Mouse (Mus musculus) c-Kit-positive CD71-positive TER-119-positive erythroid progenitor cells, embryonic 14.5 days (primary cell): Measurements from ENCODE around the gene Hivep2.

Source experiments
- DNase-seq: peaks from one replicate; pipeline ENCODE4 v3.0.0-alpha.2; 2013; ENCODE audit warnings: low spot score

Gene Hivep2

DNA sequence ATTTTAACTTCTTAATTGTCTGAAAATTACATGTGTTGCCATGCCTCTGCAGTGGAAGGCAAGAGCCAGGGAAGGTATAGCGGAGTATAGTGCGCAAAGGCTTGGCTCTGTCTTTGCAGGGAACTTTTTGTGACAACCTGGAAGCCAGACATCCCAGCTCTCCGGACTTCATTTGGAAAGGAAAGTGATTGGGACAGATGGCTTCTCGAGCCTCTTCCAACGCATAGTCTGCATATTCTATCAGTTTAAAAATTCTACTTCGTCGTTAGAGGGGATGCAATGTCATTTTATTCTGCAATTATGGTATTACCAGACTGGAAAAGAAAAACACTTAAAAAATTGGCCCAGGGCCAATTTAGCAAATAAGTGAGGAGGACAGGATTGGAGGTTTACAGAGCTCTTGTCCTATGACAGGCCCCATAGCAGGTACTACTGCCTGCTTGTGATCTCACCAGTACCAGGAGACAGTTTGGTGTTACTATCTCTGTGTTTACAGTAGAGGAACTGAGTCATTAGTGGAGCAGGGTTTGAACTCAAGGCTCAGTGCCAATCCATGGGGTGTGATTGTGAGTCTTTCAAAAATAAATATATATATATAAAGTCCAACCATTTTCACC is 7.8 kb downstream of the Hivep2 start:
- DNase-seq: no peak

DNA sequence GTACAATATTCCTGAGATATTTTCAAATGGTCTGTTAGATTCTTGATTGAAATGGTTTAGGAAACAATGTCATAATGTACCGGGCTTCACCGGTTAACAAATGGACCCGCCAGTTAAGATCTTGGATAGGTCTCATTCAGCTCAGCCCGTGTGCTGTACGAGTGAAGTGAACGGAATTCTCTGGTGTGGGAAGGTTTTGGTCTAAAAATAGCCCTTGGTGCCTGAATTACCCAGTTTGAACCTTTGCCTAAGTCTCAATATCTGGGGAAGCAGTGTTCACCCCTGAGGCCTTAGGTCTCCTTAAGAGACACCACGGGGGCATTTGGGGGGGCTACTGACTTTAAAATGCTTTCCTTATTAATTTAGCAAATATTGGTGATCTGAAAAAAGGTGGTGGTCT is 8.6 kb downstream of the Hivep2 start:
- DNase-seq: no peak

DNA sequence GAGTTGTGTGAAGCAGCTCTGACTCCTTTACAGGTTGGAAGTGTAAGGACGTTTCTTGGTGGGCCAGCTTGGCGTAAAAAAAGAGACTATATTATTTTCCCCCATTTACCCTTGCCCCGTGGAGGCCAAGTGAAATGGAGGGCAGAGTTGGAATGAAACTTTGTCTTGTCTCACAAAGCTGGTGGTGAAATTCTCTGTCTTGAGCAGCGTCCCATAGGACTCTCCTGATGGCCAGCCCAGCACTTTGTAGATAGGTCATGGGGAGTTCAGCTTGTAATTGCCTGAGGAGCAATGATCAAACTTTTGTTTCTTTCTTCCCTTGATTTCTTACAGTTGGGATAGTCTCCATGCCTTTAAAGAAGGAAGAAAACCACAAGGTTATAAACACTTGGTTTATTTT is 10.0 kb downstream of the Hivep2 start:
- no peak for DNase-seq

DNA sequence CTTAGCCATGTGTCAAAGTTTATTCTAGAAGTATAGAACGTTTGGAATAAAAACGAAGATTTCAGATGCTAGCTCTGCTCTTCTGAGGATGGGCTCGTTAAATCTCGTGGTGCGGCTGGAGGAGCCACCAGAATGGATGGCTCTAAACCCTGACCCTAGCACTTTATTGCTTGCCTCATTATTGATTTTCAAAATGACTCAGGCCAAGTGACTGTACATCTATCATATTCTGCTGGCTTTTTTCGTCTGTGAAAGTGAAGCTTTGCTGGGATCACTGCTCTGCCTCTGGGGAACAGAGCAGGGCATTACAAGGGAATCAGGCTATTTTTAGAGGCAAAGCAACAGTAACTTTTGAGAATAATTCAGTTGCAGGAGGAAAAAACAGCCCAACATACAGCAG is 10.4 kb downstream of the Hivep2 start:
- no peak for DNase-seq

DNA sequence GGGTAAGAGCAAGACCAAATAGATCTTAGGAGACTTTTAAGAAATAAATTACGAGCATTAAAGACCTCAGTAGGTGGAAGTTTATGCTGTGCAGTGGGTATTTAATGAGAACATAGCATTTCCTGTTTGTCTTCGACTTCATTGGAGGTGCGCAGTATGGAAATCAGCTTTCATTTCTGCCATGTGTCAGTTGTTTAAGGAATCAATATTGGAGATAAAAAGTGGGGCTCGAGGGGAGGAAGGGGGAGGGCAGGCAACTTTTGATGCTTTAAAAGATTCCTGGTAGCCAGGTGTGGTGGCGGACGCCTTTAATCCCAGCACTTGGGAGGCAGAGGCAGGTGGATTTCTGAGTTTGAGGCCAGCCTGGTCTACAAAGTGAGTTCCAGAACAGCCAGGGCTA is 16.4 kb downstream of the Hivep2 start:
- DNase-seq: no peak

DNA sequence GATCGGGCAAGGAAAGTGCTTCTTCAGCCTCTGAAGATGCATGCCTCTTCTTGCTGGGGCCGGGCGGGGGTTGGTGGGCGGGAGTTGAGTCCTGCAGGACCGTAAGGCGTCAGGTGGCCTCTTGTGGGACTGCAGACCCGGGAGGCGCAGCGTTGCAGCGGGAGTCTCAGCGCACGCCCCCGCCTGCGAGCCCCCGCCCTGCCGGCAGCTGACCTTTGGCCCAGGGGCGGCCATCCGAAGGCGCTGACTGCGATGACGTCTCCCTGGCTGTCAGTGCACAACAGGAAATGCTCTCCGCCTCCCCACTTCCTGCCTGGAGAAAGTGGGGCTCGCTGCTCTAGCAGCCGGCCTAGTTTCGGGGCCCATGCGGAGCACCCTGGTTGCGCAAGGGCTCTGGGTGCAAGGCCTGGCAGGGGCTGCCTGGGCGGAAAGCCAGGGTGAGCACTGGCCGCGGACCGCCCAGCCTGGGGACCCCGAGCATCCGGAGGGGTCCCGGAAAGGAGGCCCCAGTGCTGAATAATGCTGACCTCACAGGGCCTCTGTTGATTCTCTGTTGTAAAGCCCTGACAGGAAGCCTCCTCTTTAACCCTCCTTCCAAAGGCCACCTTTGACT is 17.0 kb downstream of the Hivep2 start:
- DNase-seq: no peak

DNA sequence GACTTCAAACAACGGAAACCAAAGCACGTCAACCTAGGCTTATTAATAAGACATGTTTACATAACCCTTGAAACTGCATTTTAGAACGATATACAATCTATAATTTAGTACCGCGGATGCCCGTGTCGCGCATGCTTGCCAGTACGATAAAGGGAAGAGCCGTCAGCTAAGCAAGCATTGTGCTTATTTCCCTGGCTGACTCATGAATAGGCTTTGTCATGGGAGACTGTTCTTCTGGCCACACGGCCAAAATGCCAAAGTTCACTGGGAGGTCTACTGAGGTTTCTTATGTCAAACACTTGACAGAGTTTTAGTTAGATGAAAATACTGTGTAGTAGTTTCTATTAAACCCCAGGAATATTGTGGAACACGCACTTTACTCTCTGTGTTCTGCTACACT is 17.8 kb downstream of the Hivep2 start:
- DNase-seq: no peak

DNA sequence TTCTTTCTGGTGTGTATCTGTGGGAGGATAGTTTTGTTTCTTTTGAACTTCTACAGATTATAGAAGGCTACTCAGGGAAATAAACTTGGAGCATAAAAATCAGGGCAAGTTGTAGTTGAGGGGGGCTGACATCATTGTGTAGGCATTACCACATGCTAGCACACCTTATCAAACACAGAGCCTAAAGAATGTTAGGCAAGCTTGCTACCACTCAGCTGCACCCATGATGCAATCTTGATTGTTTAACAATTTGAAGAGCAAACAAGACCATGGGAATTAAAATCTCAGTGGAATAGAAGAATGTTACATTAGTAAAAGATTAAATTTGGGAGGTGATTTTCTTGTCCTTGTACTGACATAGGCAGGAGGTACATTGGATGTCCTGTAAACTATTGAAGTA is 18.4 kb downstream of the Hivep2 start:
- DNase-seq: no peak

DNA sequence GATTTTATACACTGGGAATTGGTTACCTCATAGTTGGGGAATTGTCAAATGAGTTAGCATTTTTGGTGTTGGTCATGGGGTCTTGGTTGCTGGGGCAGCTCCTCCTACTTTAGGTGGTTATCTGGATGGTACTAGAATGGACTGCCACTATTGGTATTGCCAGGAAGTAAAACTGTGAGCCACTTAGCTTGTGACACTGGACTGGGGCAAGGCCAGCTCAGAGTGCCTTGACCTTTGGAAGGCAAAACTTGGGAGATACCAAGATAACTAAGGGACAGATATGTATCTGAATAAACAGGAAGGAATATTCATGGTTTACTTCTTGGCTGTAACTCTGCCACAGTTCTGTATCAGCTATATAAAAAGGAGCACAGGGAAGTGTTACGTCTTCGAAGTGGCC is 20.7 kb downstream of the Hivep2 start:
- DNase-seq: no peak

DNA sequence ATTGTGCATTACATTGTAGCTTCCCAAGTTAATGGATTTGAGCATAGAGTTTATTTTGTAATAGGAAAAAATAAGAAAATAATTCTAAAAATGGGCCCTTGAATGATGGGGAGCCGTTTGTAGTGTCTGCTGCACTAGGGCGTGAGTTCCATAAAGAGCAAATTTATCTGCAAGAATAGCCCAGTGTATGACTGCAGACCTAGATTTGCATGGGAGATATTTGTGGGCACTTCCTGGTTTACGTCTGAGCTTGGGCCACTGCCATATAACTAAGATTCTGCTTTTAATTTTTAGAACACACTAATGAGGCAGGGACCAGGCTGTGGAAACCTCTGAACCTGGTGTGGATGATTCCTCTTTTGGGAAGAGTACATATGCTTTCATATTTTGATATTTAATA is 21.5 kb downstream of the Hivep2 start:
- DNase-seq: no peak

DNA sequence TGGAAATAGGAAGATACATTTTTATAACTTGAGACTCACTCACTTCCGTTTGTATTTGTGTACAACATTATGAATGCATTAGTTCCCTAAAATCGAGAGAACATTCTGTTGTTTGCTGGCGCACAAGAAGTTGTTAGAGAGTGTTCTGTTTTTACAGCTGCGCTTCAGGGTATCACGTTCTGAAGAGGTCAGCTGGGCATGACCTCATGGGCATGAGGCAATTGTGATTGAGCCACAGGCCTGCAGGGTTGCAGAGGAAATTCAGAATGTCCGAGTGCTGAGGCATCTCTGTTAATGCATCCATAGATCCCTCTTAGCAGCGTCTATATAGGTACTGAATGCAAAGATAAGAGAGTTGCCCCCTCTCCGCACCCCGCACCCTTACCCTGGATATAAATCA is 22.4 kb downstream of the Hivep2 start:
- no peak for DNase-seq

DNA sequence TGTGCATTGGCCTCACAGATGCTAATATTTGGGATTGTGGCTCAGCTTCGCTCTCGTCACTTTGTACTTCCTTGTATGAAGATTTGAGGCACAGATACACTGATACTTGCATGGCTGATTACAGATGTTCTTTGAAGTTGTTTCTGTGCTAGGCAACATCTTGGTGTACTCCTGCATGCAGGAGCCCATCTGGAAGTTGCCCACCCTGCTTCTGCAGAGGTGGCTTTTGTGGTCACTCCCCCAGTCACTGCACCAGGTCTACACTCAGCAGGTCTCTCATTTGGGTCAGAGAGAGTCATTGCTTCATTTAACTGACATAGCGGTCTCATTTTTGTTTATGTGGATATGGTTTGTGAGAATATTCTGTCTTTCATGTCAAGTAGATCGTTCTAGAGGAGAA is 22.9 kb downstream of the Hivep2 start:
- no peak for DNase-seq

DNA sequence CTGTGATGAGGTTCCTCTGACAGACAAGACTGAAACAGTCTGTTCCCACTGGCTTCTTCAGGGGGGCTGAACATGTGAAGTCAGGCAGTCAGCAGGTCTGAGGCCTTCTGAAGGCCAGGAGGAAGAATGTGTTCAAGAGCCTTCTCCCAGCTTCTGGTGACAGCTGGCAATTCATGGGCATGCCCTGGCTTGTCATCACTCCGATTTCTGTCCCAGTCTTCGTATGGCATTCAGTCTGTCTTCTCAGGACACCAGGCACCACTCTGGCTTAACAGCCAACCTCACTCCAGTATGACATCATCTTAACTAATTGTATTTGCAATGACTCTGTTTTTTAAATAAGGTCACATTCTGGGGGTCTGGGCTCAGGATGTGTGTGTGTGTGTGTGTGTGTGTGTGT is 25.0 kb downstream of the Hivep2 start:
- DNase-seq: no peak

DNA sequence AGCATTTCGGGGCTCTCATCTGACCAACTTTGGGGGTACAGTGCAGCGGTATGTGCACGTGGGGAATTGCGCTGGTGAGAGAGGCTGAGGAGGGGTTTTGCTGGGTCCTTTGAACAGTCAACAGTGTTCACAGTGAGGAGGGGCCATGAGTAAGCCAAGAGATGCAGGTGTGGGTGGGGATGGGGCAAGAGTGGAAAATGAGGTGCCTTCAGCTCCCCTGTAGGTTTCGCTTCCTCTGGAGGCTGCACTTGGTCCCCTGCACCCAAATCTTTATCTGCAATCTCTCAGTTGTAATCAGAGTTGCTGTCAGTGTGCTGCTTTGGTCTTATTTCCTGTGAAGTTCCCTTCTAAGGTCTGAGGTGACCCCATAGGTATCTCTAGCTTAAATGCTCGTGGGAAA is 27.5 kb downstream of the Hivep2 start:
- DNase-seq: no peak

DNA sequence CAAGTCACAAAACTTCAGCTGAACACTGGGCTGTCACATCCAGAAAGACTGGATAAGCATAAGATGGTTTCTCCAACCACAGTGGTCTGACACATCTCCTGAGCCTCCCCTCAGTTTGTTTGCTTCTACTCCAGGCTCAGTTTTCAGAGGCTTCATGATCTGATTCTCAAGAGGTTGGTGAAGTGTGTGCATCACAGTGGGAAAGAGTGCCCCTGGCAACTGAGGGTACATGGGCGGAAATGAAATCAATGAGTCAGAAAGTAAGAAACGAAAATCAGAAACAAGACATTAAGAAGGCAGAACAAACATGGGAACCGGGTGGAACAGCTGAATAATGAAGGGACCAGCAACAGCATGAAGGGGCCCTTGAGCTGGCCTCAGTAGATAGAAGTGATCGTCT is 31.5 kb downstream of the Hivep2 start:
- DNase-seq: no peak

DNA sequence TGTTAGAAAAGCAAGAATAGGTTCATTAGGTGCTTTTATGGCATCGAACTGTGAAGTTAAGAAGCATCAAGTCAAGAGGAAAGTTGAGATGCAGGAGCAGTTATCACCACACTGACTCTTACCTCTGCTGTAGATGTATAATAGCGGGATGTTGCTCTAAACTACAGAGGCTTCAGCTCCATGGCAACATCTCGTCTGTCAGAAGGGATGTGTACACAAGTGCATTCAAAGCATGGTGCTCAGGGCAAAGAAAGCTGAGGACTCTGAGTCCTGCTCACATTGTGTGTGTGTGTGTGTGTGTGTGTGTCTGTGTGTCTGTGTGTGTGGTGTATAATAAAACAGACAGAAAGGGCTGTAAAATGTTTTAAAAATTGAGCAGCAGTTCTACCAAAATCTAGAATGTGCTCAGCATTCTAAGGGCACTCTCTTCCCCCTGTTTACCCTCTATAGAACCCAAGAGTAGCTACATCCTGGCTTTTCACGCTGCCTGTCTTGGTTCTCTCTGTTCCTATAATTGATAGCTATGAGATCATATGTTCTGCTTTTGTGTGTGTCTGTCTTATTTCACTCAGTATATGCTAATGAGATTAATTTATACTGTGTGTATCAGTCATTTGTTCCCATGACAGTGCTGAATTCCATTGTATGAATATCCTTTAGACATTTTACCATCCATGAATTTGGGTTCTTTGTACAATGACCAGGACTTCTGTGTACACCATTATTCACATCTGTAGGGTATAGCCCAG is 39.1 kb downstream of the Hivep2 start:
- DNase-seq: no peak

DNA sequence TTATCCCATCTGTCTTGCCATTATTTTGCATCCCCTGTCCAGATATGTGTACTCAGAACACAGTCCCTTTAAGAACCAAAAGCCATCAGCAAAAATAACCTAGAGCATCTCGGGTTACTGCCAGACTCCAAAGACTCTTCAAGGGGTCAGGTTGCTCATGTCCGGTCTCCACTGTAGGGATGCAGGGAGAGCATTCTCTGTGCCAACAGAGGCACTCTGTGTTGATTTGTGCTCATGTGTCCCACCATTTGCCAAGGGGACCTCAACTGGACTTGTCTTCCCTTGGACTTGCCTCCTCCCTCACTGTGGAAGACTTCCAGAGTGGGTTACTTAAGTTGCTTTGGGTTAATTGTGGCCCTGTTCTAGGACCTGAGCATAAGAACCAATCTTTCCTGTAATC is 43.8 kb downstream of the Hivep2 start:
- no peak for DNase-seq

DNA sequence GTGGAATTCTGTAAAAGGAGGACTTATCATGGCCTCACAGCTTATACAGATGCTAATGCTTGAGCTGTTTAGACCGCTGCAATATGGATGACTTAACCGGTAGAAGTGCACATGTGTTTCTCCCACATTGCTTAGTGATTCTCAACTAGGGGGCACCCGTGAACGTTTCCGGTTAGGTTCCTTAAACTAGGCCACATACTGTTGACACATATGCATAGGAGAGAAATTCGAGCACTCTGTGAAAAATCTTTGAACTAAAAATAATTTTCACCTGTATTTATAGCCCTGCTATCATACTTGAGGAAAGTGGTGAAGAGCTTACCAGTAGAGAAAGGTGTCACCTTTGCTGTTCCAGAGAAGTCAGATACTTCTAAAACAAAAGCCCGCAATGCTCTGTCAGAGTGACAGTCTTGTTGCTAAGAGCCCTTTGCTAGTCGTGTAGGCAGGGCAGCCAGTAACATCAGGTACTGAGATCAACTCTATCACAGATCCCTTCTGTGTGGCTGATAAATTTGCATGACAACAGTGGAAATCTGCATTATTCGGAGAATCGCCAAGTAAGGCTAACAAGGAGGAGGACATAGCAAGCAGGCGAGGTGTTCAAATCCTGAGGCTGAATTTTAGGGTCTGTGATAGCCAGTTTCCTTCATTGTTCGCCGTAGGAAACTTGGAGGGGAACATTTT is 50.6 kb downstream of the Hivep2 start:
- DNase-seq: no peak

DNA sequence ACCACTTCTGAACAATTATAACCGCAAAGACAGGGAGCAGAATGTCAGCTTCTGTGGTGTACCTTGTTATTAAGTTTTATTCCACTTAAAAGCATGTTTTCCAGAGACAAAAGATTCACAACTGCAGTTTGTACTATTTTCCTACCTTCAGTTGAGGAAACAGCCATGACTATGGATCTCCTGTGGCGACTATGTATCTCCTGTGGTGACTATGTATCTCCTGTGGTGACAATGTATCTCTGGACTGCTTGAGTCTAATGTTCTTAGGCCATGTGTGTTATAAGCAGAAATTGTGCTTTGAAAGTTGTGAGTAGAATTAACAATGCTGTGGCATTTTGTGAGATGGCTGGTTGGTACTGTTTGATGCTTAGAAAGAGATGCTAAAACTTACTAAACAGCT is 51.5 kb downstream of the Hivep2 start:
- no peak for DNase-seq

DNA sequence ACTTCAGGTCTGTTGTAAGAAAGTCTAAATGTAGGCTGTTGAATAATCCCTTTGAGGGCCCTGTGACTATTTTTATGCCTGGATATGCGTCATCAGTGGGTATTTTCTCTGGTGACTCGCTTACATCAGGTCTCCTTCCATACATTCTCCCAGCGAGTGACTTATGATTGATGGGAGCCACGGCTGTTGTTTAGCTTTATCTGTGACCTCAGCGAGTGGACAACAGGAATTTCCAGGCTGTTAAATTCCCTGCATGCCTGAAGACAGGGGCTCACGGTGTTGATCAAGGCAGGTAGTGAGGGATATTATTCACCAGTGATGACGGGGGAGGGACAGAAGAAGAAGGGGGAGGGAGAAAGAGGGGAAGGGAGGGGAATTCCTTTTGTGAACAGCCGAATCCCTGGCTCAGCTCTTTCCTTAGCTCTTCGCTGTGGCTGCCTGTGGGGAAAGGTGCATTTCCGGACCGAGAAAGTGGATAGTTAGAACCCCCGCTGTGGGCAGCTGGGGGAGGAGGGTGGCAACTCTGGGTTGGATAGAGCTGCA is 52.0 kb downstream of the Hivep2 start:
- DNase-seq: no peak

DNA sequence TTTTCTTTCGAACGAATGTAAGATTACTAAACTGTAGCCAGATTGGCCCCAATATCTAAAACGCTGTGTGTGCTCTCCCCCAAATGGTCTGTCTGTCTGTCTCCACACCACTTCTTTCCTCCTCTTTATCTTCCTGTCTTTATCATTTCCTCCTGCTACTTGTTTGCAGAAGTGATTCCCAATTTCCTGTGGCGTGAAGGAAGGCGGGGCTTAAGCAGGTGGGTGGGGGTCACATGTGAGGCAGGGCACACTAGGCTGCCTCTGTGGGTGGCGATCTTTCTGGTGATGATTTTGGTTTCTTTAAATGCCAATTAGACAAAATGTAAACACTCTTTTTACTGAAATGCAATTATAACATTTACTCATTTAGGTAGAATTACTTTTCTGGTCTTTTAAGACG is 52.8 kb downstream of the Hivep2 start:
- DNase-seq: no peak

DNA sequence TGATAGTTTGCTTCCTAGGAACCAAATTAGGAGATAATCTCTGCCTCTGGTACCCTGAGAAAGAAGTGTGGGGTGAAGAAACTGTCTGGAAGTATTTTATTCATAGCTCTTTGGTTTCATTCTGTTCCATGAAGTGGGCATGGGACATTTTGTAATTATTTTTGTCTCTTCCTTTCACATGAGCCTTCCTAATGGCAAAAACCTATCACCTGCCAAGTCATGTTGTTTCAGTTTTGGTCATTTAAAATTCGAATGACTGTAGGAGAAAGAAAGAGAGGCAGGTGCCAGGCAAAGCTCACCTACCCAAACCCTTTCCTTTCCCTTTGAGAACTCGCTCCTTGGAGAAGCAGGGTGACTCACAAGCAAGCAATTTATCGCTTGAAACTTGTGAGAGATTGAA is 53.3 kb downstream of the Hivep2 start:
- DNase-seq: no peak

DNA sequence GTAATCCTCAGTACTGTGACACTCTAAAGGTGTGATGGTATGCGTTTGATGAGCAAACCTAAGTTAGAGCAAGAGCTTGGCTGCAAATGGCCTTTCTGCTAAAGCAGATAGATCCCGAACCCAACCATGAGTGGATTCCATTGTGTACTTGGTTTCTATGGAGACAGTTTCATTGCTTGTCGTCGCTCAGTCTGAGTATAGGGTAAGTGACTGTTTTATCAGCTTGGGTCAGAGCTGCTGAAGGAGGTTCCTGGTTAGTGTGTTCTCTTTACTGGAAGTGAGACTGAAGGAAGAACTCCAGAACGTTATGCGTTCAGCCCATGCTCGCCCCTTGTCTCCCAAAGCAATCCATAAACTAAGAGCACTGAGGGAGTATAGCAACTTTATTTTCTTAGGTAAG is 54.4 kb downstream of the Hivep2 start:
- no peak for DNase-seq
